Mouse (Mus musculus): ENCODE results near the gene Gm6812.
"Not testable (repeated sequence)": the region's sequence is repeated elsewhere in the genome, so short reads cannot be mapped to it uniquely, and the experiment has no call there.

Gene Gm6812

DNA sequence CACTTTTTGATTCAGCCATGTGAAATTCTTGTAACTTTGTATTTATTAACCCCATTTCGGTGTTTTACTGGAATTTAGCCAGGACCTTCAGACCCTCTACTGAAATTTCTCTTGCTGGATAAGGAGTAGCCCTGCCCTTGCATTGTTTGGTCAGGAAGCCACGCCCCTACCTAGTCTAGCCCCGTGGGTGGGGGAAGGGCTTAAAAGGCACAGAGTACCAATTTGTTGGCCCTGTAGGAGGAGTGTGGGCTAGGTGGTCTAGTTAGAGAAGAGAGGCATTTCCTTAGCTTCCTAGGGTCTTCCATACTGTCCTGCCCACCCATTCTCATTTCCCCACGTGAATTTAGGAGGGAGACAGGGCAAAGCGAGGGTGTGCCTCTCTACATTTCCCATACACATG is at the start of gene Gm6812:
Gene Gm6812, minus strand, starts transcription at position 101 of the 400 bp plus-strand sequence.
- DNase-seq (ENCODE audit: extremely low read depth, low read depth), result not testable (repeated sequence)

DNA sequence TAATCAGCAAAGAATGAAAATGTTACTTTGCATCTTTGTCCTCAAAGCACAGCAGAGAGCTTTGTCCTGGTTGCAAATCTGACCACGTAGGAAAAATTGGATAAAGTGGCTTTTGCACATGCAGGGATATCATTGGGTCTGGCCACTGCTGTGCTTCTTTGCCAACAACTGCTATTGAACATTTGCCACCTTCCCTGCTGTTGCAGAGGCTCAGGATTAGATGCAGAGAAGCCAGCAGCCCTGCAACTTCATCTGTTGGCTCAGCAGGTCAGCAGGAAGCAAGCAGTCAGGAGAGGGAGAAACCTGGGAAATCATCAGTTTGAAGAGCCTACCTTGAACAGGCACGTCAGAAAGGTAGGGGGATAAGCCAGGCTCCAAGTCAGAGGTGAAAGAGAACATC is 27.7 kb downstream of the Gm6812 start:
- DNase-seq (ENCODE audit: extremely low read depth, low read depth), result no peak

Data from MEL-GATA-1-ER (cell line).